Mouse (Mus musculus): ENCODE data around the gene Sucnr1.

Gene Sucnr1

DNA sequence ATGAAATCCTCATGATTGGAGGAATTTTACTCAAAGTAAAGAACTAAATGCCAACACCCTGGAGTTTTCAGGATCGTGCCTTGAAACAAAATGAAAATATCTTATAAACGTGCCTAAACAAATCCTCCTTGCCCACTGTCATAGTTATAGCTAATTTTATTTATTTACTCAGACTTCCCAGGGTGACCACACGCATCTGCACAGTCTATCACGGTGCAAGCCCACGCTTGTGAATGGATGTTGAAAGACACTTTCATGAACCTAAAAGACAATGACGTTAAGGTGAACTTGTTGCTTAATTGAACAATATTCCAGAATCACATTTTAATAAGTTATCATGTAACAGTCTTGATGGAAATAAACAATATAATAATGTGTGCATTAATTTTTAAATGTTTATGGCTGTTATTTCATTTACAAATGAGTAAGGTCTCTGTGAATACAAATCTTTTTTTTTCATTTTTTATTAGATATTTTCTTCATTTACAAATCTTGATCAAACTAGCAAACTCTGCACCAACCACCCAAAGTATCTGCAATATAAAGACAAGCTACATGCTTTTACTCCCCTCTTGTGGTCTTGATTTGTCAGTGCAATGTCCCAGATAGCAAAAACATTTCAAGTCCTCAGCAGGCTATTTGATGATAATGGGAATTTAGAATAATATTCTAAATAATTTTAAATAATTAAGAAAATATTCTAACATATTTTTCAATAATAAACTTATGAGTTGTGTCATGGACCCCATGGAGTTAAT, 30.4 kb downstream of the Sucnr1 start:
- no peak for DNase-seq (ENCODE audit: low spot score)

DNA sequence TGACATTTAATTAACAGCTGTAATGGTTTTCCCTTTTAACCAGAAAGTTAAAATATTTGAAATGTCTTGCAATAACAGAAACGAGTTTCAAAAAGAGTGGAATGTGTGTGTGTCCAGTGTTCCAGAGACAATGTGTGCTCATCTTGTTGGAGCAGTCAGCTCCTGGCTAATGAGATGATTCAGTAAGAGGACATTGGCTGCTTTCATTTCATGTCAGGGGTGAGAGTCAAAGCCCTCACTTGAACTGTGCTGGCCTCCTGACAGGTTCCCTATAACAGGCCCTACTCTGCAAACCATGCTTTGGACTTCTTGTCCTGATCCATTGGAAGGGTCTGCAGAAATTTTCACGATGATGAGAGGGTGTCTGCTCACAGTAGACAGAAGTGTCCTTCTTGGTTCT, 32.9 kb downstream of the Sucnr1 start:
- DNase-seq (ENCODE audit: low spot score): no peak

DNA sequence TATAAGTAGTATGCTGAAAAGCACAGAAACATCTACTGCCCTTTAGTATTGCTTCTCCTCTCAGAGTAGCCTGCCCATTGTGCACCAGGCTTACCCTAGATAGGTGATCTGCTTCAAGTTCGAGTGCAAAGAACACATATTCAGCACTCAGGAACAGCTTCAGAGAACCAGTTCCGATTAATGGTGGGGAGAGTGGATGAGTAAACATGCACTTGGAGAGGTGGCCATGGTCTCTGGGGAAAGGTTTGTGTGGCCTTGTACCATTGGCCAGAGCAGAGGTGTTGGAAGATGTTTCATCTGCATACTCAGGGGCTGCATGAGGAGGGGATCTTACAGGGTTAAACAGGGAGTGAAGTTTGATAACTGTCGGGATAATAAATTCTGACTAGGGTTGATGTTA, 39.8 kb downstream of the Sucnr1 start:
- DNase-seq (ENCODE audit: low spot score): no peak

DNA sequence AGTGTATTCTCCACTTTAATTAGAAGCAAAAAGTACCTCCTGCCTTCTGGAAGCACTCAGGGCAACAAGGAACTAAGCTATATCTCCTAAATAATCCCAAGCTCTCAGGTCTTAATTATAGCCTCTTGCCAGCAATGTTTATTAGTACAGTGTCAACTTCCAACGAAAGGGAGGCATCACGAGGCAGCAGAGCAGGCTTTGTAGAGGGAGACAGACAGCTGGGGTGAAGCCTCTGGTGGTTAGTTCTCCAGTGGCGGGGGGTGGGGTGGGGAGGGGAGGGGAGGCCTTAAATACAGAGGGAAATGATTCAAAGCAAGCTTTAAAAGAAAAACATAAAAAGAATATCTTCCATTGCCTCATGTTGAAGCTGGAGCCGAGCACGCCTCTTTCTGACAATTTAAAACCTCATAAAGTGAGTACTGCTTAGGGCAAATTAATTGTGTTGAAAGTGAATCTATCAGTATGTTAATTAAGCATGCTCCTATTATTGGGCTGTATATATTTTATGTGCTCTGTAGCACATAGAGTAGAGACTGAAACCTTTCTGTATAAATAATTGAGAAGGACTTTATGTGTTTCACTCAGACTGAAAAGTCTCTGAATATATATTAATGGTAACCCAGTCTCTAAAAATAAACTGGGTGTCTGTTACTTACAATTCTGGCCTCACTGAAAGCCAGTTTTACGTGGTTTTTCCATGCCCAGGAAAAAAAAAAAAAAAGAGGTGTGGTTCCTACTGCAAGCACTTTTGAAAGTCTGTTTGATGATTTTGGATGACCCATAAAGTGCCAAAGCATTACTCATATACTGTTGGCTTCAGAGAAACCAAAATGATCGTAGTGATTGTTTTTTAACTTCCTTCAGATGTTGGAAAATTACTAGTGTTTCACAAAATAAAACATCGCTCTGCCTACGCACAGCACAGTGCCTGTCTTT, 42.5 kb downstream of the Sucnr1 start:
- DNase-seq (ENCODE audit: low spot score): no peak

DNA sequence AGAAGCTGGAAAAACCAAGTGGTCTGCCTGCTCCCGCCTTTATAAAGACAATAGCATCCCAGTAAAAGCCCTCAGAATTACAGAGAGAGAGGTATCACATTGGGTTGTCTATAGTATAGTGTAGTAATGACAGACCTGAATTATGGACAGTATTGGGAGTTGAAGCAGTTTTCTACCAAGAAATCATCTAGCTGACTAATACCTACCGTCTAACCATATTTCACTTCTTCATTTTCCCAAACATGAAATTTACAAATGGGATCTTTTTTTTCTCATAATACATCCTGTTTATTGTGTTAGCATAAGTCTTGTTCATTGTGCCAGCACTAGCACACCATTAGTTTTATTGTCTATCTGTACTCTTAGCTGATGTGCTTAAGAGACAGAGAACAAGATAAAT, 44.9 kb downstream of the Sucnr1 start:
- no peak for DNase-seq (ENCODE audit: low spot score)

GRCm38 (mm10) chr3:60128282-60128681, 46.6 kb downstream of the Sucnr1 start:
- DNase-seq (ENCODE audit: low spot score): no peak

DNA sequence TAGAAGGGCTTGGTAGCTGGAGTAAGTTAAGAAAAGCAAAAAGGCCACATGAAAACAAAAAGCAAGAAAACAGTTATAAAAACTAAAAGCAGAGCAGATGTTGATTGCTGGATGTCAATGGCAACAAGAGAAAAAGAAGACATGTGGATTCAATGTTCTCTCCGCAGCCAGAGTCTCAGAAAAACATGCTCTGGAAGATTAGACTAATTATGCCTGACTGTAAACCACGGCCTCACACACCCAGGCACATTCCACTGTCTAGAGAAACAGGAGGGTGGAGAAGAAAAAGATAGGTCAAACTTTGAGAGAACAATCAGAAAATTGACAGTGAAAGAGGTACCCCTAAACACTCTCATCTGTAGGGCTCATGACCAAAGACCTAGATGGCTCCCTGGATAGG, 54.1 kb downstream of the Sucnr1 start:
- no peak for DNase-seq (ENCODE audit: low spot score)

Measured in urinary bladder, postnatal 25 days (tissue).